Mouse (Mus musculus) hindbrain, embryonic 12.5 days (tissue): Measurements from ENCODE around the gene Rabggtb. TPM values are rescaled to one million over a fixed set of nuclear protein-coding genes. Genes with fewer than 3 reads are reported as not detected.

Experiments used
- ATAC-seq: fragments of 200-750 bp; cut with Nextera tagmentation; 2 replicates; pipeline ENCODE4 v1.8.0; 2017; ENCODE audit warnings: moderate TSS enrichment; ENCODE audit not compliant: low FRiP score
- H3K27ac ChIP-seq: fragments of 300-500 bp; sonication (generic); 2 replicates; pipeline ENCODE4 v1.5.1; 2016; ENCODE audit warnings: mild to moderate bottlenecking
- H3K27me3 ChIP-seq: fragments of 300-500 bp; sonication (generic); 2 replicates; pipeline ENCODE4 v1.6.1; 2016; ENCODE audit warnings: mild to moderate bottlenecking
- H3K36me3 ChIP-seq: fragments of 300-500 bp; sonication (generic); 2 replicates; pipeline ENCODE4 v1.6.1; 2016; ENCODE audit warnings: mild to moderate bottlenecking
- H3K4me1 ChIP-seq: fragments of 300-500 bp; sonication (generic); 2 replicates; pipeline ENCODE4 v1.6.1; 2016
- H3K4me2 ChIP-seq: fragments of 300-500 bp; sonication (generic); replicated peaks from 2 replicates; pipeline ENCODE4 v1.6.1; 2016; ENCODE audit warnings: mild to moderate bottlenecking
- H3K4me3 ChIP-seq: fragments of 300-500 bp; sonication (generic); 2 replicates; pipeline ENCODE4 v1.5.1; 2016; ENCODE audit warnings: mild to moderate bottlenecking
- H3K9ac ChIP-seq: fragments of 300-500 bp; sonication (generic); 2 replicates; pipeline ENCODE4 v1.6.1; 2016; ENCODE audit warnings: mild to moderate bottlenecking, moderate library complexity
- H3K9me3 ChIP-seq: fragments of 300-500 bp; sonication (generic); replicated peaks from 2 replicates; pipeline ENCODE4 v1.6.1; 2016; ENCODE audit warnings: mild to moderate bottlenecking
- WGBS: fragments of 180-500 bp; shearing (Covaris S2); methylation state at CpG from one replicate; pipeline ENCODE4 v1.1.7; 2016; 5-methylcytosine and 5-hydroxymethylcytosine counted together
- polyA plus RNA-seq: library from polyadenylated mRNA; unstranded; fragments of >200 nt; fragmentation: Nextera tagmentation; extraction: Ambion mirVana; gene quantifications from 2 replicates; pipeline ENCODE4 v1.2.1, GENCODE M21; 2016

Rabggtb gene
- 36.5 and 37.4 TPM in 2 replicates for polyA plus RNA-seq

DNA sequence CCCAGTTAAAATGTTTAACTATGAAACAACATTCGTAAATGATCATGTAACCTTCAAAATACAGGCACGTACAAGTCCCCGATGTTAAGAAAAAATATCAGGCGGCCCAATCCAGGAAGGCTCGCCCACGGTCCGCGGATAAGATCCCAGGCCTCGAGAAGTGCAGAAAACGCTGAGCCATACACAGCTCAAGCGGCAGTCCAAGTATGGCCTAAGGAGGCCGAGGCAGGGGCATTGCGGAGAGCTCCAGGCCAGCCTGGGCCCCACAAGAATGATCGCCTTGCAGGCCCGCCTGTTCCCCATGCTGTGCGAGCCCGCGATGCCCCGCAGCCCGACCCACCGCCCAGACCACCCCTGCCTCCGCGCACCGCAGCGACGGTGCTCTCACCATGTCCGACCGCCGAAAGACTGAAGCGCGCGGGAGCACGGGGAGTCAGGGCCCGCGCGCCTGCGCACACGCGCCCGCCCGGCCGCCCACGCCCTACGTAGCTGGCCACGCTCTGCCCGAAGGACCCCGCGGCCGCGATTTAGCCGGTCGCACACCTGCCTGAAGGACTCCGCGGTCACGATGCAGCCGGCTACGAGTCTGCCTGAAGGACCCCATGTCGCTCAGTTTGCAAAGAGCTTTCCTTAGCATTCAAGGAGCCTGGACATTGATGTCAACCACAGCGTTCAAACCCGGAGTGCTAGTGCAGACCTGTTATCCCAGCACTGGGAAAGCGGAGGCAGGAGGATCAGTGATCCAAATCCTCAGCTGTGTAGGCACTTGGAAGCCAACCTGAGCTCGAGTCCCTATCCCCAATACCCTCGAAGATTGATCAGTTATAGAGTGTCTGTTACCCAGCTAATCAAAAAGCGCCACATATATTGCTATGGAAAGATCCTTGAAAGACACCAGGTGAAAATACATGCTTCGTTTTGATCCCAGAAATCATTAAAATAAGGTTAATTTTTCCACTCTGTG lies at the start of gene Rabggtb:
Rabggtb (minus strand) TSS at position 464 of the 964 bp plus-strand sequence.
- Histone ChIP-seq H3K27ac (peak within 1 kb of the TSS; percentile 95), H3K9me3 (no peaks in the 10 kb centered on the region), H3K36me3 (peaks cover 34% of the 10 kb centered on the region), H3K4me1 (peaks cover 38% of the 10 kb centered on the region), H3K4me2 (peak within 1 kb of the TSS; percentile 89), H3K9ac (peak within 1 kb of the TSS; percentile 90), H3K27me3 (no peaks in the 10 kb centered on the region), H3K4me3 (peak within 1 kb of the TSS; percentile 91)
- WGBS: under 1% methylated on average over 65 of the region's 65 CpGs
- ATAC-seq: peak; percentile 97

DNA sequence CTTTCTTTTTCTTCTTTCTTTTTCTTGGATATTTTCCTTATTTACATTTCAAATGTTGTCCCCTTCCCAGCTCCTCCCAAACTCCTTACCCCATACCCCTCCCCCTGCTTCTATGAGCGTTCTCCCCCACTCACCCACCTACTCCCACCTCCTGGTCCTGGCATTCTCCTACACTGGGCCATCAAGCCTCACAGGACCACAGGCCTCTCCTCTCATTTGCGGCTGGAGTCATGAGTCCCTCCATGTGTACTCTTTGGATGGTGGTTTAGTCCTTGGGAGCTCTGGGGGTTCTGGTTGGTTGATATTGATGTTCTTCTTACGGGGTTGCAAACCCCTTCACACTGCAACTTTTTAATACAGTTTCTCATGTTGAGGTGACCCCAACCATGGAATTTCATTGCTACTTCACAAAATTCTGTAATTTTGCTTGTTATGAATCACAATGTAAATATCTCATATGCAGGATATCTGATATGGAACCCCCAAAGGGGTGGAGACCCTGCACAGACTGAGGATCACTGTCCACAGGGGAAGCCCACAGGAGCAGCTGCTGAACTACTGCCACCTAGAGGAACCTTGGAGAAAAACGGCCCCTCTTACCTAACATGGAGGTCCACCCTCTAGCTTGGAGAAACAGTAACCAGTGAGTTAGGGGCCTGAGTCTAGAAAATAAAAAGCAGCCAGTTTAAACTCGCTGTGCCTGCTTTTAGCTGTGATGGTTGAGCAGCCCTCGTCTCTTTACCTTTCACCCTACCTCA lies 49.0 kb upstream of the Rabggtb start:
- Histone ChIP-seq H3K9me3 (no peaks in the 10 kb centered on the region), H3K4me1 (no peaks in the 10 kb centered on the region), H3K27me3 (no peaks in the 10 kb centered on the region), H3K4me3 (no peak overlapping the region), H3K27ac (no peak overlapping the region), H3K9ac (no peak overlapping the region), H3K4me2 (no peak overlapping the region), H3K36me3 (no peaks in the 10 kb centered on the region)
- no peak for ATAC-seq
- WGBS: 68% methylated on average over 6 of the region's 6 CpGs

DNA sequence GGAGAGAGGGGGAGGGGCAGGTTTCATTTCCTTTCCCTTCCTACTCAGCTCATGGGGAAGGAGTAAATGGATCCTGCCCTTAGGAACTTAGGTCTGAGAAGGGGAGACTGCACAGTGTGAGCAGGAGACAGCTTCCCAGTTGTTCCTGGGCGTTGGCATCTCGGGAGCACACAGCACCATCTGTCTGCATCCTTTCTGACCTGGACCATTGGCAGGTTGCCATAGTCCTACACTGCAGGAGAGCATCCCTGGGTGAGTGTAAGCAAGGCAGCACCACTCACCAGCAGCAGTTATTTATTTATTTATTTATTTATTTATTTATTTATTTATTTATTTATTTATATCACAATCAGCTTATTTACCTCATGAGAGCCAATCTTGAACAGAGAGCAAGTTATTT lies 48.1 kb upstream of the Rabggtb start:
- ATAC-seq: peak; percentile 47; the same call in 1 of the 2 replicates
- WGBS: 69% methylated on average over 2 of the region's 2 CpGs
- Histone ChIP-seq H3K9me3 (no peaks in the 10 kb centered on the region), H3K27ac (no peak overlapping the region), H3K4me1 (no peaks in the 10 kb centered on the region), H3K36me3 (no peaks in the 10 kb centered on the region), H3K4me2 (no peak overlapping the region), H3K9ac (no peak overlapping the region), H3K4me3 (no peak overlapping the region), H3K27me3 (no peaks in the 10 kb centered on the region)

GRCm38 (mm10) chr3:153959731-153960207 lies 47.0 kb upstream of the Rabggtb start:
- WGBS: 84% methylated on average over 9 of the region's 9 CpGs
- Histone ChIP-seq H3K4me2 (no peak overlapping the region), H3K9ac (no peak overlapping the region), H3K9me3 (no peaks in the 10 kb centered on the region), H3K4me3 (no peak overlapping the region), H3K27ac (0 out of 2 replicates have a peak overlapping the region, but pooled peaks have one; percentile 30), H3K36me3 (no peaks in the 10 kb centered on the region), H3K4me1 (no peaks in the 10 kb centered on the region), H3K27me3 (no peaks in the 10 kb centered on the region)
- ATAC-seq: peak; percentile 38; the same call in 1 of the 2 replicates

- no peak overlapping the region for H3K27ac ChIP-seq
- ATAC-seq: peak; percentile 38
- 100% methylated on average over 1 of the region's 1 CpGs for WGBS
- H3K4me3 ChIP-seq: no peak overlapping the region
- H3K9me3 ChIP-seq: no peaks in the 10 kb centered on the region
- no peaks in the 10 kb centered on the region for H3K36me3 ChIP-seq
- H3K4me1 ChIP-seq: no peaks in the 10 kb centered on the region
- no peak overlapping the region for H3K4me2 ChIP-seq
- no peaks in the 10 kb centered on the region for H3K27me3 ChIP-seq
- H3K9ac ChIP-seq: no peak overlapping the region
These were observed 46.4 kb upstream of the Rabggtb start for GRCm38 (mm10) chr3:153959035-153959730.

DNA sequence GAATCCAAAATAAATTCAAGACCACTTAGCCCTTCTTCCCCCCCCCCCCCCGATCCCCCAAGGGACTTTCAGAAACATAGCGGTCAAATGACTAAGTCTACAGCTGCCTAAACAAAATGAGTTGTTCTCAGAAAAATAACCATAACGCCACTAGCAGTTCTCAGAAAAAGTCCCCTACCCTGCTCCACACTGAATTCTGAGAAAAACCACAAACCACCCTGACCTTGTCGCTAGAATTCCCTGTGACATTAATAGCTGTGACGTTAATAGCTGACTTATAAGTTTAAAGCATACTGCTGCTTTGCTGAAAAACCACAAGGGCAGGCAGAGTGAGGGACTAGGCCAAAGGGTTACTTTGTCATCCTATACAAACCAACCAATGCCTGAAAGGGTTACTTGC lies 45.1 kb upstream of the Rabggtb start:
- Histone ChIP-seq H3K4me2 (no peak overlapping the region), H3K36me3 (no peaks in the 10 kb centered on the region)
- WGBS: 92% methylated on average over 5 of the region's 5 CpGs

GRCm38 (mm10) chr3:153948176-153948575 lies 35.4 kb upstream of the Rabggtb start:
- WGBS: 86% methylated on average over 2 of the region's 2 CpGs
- no peak for ATAC-seq

More for the DNA sequence above, 45.1 kb upstream of the Rabggtb start:
- no peak overlapping the region for H3K4me3 ChIP-seq
- no peaks in the 10 kb centered on the region for H3K4me1 ChIP-seq
- no peak overlapping the region for H3K27ac ChIP-seq
- no peak overlapping the region for H3K9ac ChIP-seq
- no peaks in the 10 kb centered on the region for H3K27me3 ChIP-seq
- no peaks in the 10 kb centered on the region for H3K9me3 ChIP-seq
- ATAC-seq: no peak

DNA sequence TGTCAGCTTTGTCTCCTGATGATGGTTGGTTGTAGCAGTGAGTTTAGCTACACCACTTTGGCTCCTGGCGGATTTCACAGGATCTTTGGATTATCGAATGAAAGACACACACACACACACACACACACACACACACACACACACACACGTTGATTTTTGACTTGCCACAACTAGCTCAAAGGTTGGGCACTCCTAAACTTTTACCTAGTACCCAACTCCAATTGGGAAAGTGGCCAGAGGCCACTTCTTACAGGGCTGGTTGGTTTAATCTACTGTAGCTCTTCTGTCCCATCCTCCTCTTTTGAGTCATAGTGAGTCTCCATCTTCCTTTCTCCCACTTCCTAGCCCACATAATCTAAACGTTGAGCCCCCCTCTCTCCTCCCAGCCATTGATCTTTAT lies 34.5 kb upstream of the Rabggtb start:
- no peak for ATAC-seq
- WGBS: 68% methylated on average over 4 of the region's 4 CpGs

More at GRCm38 (mm10) chr3:153948176-153948575, 35.4 kb upstream of the Rabggtb start:
- Histone ChIP-seq H3K9me3 (no peaks in the 10 kb centered on the region), H3K36me3 (no peaks in the 10 kb centered on the region), H3K9ac (no peak overlapping the region), H3K4me2 (no peak overlapping the region), H3K27ac (no peak overlapping the region), H3K4me1 (peaks cover 8% of the 10 kb centered on the region; the same call in 1 of the 2 replicates), H3K4me3 (no peak overlapping the region), H3K27me3 (no peaks in the 10 kb centered on the region)

DNA sequence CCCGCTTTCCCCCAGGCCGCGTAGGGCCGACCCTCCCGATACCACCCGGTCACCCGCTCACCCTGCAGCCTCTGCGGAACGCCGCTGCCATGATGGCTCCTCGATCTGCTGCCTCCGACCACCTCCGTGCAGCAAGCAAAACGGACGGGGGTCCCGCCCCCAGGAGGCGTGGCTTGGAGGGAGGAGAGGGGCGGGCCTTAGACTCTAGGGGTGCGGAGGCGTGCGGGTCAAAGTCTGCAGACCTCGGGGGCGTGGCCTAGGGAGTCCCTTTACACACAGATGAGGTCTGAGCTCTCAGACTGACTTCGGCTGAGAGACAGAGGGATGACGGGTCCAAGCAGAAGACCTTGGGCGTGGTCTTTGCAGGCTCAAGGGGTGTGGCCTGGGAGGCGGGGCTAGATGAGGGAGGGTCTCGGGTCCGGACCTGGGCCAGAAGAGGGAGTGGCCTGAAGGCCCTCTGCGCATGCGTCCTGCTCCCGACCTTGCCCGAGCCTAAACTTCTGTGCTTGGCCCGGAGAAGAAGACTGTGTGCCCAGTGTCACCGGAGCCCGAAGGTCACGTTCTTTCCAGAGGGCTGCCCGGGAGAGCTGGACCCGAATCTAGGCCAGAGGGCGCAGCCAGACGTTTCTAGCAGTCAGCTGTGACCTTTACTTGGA lies 31.7 kb upstream of the Rabggtb start, which contains the start of gene Acadm:
Acadm (minus strand) TSS at position 298 of the 656 bp plus-strand sequence.
- peak; percentile 98 for ATAC-seq
- Histone ChIP-seq H3K4me2 (peak within 1 kb of the TSS; percentile 64), H3K27me3 (no peaks in the 10 kb centered on the region), H3K36me3 (no peaks in the 10 kb centered on the region), H3K4me3 (peak within 1 kb of the TSS; percentile 79), H3K4me1 (peaks cover 17% of the 10 kb centered on the region; the same call in 1 of the 2 replicates), H3K27ac (peak within 1 kb of the TSS; percentile 84), H3K9ac (peak within 1 kb of the TSS; percentile 75), H3K9me3 (no peaks in the 10 kb centered on the region)
- WGBS: under 1% methylated on average over 41 of the region's 41 CpGs

More for the DNA sequence above, 34.5 kb upstream of the Rabggtb start:
- Histone ChIP-seq H3K36me3 (no peaks in the 10 kb centered on the region), H3K4me3 (no peak overlapping the region), H3K27ac (no peak overlapping the region), H3K9me3 (no peaks in the 10 kb centered on the region), H3K9ac (no peak overlapping the region), H3K27me3 (no peaks in the 10 kb centered on the region), H3K4me1 (peaks cover 17% of the 10 kb centered on the region; the same call in 1 of the 2 replicates), H3K4me2 (no peak overlapping the region)

DNA sequence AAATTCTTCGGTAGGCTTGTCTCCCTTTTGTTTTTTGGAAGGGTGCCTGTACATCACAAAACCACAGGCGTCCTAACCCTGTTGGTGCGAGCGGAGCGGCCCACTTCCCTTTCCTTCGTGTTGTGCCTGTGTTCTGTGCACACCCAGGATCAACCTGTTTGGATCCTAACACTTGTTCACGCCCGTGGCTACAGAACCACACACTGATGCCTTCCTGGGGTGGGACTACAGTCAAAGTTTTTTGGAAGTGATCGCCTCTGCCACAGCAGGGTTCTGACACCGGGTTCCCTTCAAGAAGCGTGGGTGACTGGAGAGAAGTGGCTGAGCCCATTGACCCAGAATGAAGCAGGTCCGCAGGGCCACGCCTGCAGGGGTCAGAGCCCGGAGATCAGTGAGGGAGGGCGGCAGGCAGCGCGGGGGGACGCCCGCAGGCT lies 31.1 kb upstream of the Rabggtb start:
- H3K9me3 ChIP-seq: no peaks in the 10 kb centered on the region
- no peaks in the 10 kb centered on the region for H3K36me3 ChIP-seq
- peak overlapping the region; percentile 64 for H3K4me2 ChIP-seq
- H3K9ac ChIP-seq: peak overlapping the region; percentile 75
- no peaks in the 10 kb centered on the region for H3K27me3 ChIP-seq
- H3K4me3 ChIP-seq: peak overlapping the region; percentile 79
- peak overlapping the region; percentile 84 for H3K27ac ChIP-seq
- WGBS: under 1% methylated on average over 19 of the region's 19 CpGs
- ATAC-seq: peak; percentile 56
- H3K4me1 ChIP-seq: peaks cover 17% of the 10 kb centered on the region; the same call in 1 of the 2 replicates
